Mouse (Mus musculus) megakaryocyte-erythroid progenitor cell, adult 5-6 weeks (primary cell): ENCODE measurements around the gene Mgea5. TPM values are rescaled to one million over a fixed set of nuclear protein-coding genes. Genes with fewer than 3 reads are reported as not detected.

Source experiments
- ATAC-seq: replicated peaks from 2 replicates; pipeline ENCODE4 v1.8.0; 2016; ENCODE audit warnings: mild to moderate bottlenecking, inconsistent platforms; ENCODE audit not compliant: severe bottlenecking, poor library complexity, low FRiP score, low TSS enrichment
- total RNA-seq, 2 experiments: library from RNA; stranded (forward) in 1 of 2; stranded (reverse) in 1 of 2; fragments of 200-1000, 215-1000 nt in 1 of 2; fragments of >200 nt in 1 of 2; fragmentation: Nextera tagmentation in 1 of 2; gene quantifications; 2 replicates each; pipeline ENCODE4 v1.2.3; 2014 to 2017

The Mgea5 gene
- total RNA-seq, 2 experiments from 2014 or later = 75.0 to 117 TPM

DNA sequence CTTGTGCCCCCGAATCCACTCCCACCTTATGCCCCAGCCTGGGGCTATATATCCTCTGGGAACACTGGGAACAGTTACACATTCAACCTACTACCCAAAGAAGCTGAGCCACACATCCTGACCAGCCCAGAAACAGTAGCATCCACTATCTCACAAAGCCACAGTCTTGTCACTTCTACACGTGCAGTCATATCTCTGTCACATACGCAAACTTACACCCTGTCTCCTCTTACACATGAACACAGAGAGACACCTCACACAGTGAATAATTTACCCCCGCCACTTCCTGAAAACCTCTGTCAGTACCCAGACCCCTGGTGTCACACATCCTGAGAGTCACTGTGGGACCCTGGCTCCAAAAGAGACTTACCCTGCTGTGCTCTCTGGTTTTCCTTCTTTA is 19.1 kb upstream of the Mgea5 start:
- ATAC-seq = peak; percentile 80

DNA sequence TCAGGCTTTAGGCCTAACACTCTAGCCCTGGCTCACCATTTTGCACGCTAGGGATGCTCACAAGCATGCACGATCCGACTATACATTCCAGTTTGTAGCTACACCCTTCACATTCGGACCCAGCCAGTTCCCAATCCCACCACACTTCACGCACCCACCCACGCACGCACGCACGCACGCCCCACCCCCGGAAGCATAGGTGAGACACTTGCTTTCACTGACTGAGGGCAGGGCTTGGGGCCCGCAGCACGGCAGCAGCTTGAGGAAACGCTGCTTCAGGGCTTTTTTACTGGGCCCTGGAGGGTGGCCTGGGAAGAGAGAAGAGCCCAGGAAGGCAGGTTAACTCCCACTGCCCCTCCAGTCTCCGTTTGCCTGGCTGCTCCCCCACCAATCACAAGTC is 13.2 kb upstream of the Mgea5 start:
- ATAC-seq = no peak

DNA sequence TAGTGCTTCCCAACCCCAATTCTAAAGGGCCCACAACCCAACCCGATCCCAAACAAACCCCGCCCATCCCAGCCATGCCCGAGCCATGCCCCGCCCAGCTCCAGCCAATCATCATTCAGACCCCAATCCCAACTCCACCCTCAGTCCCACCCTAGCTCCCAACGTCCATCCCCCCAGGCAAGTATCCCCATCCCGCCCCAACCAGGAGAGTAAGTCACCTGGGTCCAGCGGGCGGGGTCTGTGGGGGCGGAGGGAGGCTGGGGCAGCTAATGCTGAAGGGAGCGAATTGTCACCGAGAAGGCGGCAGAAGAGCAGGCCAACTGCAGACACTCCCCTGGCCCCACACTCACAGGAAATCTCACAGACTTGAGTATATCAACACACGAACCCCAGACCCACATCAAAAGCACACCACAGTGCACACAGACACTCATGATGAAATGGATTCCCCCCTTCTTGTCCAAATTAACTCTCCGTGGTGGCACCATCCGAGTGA is 12.5 kb upstream of the Mgea5 start:
- ATAC-seq = no peak

DNA sequence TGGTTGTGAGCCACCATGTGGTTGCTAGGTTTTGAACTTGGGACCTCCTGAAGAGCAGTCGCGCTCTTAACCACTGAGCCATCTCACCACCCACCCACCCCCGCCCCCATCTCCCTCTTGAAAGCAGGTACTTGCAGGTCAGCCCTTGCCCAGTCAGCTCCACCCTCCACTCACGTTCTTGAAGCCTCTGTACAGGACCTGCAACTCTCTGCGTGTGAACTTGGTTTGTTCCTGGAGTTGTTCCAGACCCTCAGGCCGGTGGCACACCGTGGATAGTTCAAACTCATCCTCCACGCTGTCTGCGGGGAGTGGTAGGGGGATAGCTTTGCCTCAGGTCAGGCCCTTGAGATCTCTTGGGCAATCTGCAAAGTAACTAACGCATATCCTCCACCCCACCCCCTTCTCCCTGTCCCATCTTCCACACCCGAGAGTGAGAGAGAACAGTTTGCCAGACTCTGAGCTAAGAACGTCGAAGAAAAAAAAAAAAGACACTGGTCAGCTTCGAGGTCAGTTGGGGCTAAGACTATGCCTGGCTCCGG is 11.8 kb upstream of the Mgea5 start:
- ATAC-seq = no peak

DNA sequence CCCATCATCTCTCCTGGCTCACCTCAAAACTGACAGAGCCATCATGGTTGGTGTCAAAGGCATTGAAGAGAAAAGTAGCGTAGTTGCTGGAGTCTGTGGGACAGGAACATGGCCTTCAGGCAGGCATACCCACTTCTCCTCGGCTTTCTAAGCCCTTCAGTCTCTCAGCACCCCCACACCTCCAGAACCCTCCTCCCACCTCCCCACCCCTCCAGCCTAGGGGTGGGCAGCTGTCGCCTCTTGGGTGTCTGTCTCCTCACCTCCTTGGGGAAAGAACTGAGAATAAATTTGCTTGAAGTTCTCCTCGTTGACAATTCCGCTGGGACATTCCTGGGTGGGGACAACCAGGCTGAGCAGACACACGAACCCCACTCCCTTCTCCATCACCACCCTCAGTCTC is 11.1 kb upstream of the Mgea5 start:
- no peak for ATAC-seq

DNA sequence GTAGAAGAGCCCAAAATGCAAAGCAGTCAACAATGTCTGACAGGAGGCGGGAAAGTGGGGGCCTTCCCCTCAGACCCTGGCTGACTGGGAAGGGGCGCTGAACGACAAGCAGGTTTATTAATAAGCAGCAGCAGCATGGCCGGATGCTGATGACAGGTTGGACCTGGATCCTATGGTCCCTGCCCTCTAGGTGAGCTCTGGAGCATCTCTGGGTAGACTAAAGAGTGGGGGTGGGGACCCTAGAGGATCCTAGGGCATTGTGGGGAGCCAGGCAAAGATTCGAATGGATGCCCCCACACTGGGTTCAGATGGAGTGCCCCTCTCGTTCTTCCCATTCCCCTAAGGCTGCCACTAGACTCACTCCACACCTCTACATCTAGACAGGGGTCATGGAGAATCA is 8.8 kb upstream of the Mgea5 start:
- ATAC-seq = no peak

DNA sequence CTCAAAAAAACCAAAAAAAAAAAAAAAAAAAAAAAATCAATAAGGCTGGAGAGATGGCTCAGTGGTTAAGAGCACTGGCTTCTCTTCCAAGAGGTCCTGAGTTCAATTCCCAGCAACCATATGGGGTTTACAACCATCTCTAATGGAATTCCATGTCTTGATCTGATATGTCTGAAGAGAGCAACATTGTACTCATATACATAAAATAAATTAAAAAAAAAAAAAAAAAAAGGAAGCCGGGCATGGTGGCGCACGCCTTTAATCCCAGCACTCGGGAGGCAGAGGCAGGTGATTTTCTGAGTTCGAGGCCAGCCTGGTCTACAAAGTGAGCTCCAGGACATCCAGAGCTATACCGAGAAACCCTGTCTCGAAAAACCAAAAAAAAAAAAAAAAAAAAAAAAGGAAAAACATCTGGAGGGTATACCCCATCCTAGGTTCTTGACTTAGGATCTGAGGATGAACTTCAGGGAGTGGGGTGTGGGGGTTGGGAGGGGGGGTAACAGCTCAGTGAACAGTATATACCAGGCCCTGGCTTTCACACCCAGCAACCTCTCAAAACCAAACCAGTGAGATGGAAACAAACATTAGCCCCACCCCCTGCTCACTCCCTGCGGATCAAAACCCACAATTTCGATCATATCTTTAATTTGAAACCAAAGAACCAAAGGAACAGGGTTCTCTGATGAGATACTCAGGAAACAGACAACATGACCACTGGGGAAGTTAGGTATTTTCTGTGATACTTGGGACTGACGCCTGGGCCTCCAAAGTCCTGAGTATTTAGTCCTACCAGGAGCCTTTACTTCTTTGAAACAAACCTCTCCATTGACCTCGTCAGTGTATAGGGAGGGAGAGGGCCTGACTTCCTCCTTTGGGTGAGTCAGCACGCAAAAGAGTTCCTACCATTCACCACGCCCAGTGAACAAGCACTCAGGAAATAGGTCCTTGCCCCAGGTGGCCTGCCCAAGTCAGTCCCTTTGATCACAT is 6.5 kb upstream of the Mgea5 start:
- peak; percentile 73 for ATAC-seq

DNA sequence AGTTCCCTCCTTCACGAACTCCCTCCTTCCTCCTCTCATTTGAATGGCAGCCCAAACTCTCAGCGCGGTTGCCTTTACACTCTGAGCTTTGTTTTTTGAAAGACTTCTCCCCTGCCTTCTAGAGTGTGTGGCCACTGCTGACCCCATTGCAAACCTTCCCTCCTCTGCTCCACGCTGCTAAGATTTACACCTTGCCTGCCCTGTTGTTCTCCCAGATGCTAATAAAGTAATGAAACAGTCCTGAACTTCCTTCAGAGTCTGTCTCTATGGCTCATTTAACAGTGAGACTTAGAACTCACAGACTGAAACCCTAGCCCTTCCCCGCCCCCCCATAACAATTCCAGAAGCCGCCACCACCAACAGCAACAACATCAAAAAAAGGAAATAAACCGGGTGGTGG is 5.7 kb upstream of the Mgea5 start:
- no peak for ATAC-seq

DNA sequence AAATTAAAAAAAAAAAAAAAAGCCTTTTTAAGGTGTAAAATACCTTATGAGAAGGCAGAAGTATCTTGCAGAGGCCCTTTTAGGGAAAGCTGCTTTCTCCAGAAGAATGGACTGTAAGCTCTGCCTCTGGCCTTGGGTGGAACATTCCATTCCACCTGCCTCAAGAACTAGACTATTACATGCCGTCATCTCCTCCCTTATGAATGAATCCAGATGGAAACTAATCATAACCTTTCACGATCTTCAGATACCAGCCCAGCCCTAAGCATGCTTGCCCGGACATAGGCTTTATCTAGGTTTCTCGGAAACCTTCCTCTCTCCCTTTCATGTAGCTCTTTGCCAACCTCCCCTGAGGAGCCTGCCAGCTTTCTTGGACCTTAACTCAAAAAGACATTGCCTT is 4.7 kb upstream of the Mgea5 start:
- no peak for ATAC-seq

DNA sequence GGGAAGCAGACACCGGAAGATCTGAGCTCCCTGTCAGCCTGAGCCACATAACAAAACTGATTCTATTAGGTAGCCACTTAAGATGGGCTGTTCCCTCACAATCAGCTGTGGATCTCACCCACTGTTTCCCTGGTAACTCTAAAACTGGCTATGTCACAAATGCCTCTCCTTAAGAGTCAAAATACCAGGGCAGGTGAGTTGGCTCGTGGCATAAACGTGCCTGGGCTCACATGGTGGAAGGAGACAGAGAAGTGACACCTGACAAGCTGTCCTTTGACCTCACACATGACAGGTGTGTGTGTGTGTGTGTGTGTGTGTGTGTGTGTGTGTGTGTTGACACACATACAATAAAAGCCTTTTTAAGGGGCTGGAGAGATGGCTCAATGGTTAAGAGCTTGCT is 3.8 kb upstream of the Mgea5 start:
- no peak for ATAC-seq

DNA sequence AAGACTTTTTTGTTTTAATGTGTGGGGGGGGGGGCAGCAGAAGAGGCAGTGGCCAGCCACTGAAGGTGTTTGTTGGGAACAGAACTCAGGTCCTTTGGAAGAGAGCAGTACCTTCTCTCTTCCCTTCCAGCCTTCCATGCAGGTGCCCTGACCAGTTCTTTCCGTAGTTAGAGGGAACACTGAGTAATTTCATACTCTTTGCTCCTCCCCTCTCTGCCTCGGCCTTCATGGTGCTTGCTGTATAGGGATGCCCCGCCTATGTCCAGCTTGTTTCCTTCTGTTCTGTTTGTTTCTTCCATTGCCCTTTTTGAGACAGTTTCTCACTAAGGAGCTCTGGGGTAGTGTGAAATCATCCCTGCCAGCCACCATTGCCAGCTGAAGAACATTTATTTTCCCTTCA is 1.8 kb upstream of the Mgea5 start:
- ATAC-seq = no peak

DNA sequence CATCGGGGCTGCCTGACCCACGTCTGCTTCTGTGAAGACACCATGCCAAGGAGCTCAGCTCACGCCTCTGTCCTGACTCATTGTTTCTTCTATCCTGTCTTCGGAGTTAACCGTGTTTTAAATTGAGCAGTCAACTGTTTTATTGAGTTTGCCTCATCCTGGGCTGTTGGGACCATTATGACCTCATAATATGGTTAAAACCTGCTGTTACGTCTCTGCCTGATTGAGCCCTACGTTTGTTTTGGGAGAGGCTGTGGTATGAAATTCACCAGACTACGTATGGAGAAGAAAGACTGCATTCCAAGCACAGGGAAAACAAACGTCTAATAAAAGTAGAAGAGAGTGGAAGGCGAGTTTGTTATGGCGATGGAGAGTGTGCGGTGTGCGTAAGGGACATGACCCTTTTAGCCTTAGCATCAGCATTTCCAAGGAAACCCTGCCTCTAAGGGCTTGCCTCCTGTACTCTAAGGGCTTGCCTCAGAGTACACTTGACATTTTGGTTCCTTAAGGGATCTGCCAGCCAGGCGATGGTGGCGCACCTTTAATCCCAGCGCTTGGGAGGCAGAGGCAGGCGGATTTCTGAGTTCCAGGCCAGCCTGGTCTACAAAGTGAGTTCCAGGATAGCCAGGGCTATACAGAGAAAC is 418 bp upstream of the Mgea5 start:
- peak; percentile 8; the same call in 1 of the 2 replicates for ATAC-seq

DNA sequence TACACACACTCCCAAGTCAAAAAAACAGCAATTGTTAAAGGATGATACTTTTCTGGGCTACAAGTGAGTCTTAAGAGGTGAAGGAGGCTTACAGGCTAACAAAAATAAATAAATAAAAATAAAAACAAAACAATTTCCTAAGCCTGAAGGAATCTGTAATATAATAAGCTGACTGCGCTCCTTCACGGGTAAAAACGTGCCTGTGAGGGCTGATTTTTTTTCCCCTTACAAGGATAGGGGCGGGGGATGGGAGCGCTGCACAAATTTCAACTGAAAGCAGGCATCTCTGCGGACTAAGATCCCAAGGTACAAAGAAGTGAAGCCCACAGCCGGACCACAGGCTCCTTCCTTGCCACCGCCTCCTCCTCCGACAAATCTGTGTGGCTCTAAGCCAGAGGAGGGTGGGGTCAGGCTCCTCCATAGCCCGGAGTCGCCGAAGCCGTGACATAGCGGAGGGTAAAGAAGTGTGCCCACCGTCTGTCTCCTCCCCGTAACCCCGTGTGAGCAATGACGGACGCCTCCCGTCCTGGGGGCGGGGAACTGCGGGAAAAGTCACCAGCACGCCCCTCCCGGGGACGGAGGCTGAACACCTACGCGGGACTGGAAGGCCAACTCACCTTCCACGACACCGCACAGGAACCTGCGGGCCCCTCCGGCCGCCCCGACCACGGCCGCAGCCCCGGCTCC is 1.2 kb downstream of the Mgea5 start:
- peak; percentile 59 for ATAC-seq

DNA sequence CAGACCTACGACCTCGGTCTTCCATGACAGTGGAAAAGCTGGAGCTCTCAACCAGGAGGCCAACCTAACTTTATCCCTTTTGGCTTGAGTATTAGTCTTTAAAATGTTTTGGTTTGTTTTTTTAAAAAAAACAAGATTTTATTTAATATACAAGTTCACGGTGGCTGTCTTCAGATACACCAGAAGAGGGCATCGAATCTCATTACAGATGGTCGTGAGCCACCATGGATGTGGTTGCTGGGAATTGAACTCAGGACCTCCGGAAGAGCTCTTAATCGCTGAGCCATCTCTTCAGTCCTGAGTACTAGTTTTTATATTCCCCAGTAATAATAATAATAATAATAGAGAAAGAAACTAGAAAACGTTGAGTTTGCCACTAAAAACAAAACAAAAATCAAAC is 2.0 kb downstream of the Mgea5 start:
- ATAC-seq = no peak

DNA sequence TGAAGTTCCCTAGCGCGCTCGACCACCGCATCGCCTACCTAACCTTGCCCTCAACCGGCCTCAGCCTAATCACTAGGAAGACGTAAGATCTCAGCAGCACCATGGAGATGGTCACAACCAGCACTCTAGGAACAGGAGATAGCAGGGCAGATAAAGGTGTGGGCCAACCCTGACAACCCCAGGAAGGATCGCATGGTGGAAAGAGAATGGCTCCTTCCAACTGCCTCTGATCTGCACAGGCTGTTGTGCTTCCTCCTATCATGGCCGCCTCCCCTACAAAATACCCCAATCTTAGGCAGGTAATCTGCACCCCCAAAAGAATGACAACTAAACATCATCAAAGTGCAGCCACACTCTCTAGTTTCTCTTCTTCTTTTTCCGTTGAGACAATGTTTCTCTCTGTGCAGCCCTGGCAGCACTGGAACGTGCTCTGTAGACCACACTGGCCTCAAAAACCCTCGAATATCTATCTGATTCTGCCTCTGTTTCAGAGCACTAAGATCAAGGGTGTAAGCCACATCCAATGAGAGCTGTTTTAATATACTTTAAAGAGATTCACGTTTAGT is 3.2 kb downstream of the Mgea5 start:
- no peak for ATAC-seq

DNA sequence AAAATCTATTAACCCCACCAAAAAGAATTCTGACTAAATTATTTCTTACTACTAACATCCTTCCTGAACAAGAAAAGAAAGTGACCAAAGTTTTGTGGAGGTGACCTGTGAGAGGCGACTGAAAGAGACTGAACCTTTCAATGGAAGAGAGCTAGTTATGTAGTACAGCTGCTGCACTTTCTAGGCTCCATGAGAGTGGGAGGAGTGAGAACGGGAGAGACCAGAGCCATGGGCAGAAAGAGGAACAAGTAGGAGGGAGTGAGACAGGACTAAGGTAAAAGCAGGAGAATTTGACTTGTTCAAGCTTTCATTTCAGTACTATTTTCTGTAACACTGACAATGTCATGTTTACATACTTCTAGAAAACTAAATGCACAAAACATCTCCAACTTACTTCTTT is 8.2 kb downstream of the Mgea5 start:
- no peak for ATAC-seq

DNA sequence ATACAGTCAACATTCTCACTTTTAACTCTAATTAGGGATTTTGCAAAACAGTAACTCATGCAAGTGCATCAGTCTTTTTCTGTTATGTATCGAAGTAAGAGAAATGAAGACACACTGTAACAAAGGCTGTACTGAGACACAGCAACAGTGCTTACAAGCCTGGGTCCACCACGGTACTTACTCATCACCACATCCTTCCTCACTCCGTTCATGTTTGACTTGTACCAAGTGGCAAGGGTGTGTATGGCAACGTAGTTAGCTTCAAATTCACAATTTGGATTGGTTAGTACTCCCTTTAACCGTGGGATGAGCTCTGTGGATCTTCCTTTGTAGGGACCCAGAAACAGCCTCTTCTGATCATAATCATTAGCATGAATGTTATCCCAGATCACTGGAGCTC is 12.1 kb downstream of the Mgea5 start:
- ATAC-seq = no peak

DNA sequence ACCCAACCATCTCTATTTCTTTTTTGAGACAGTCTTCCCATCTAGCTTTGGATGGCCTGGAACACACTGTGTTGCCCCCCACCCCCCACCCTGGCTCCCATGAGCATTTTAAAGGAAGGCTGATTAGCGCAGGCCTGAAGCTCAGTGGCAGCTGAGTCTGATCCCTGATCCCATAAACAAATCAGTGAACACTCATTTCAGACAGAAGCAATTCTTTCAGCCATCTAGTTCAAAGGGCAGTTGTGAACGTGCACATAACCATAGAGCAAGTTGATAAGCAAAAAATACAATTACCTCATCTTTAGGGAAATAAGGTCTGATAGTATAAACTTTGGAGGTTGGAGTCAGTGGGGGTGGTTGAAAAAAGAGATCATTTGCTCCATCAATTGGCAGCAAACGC is 22.8 kb downstream of the Mgea5 start:
- ATAC-seq = no peak

DNA sequence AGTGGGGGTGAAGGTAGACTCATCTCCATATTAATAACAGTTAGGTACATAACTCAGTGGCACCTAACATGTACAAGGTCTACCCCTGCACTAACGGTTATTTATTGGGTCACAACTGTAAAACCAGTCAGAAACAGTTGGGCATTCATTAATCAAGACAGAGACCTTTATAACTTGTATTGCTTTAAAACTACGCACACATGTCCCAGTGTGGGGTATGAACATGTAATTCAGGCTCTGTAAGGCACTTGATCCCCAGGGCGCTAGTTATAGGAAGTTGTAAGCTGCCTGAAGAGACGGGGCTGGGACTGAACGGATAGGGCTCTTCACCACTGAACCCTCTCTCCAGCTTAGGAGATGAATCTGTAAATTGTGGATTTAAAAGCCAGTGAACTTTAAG is 25.0 kb downstream of the Mgea5 start:
- ATAC-seq = no peak

DNA sequence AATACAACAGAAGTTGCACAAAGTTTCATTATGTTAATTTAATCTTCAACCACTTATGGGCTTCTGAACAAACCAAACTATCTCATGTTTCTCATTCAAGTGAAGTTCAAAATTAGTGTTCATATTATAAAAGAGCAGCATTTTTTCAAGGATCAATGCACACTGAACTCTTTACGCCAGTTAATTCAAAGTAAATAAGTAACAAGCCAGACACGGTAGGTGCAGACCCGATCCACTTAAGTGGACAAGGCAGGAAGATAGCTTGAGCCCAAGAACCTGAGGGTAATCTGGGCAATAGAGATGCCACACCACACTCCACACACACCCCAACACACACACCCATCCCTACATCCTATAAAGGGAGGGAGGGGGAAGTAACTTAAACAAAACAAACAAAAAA is 30.1 kb downstream of the Mgea5 start:
- no peak for ATAC-seq
